Mouse (Mus musculus) forebrain, postnatal 0 days (tissue): Measurements from ENCODE around the gene Olfr1420. TPM values are rescaled to one million over a fixed set of nuclear protein-coding genes. Genes with fewer than 3 reads are reported as not detected.
A peak's percentile ranks its signal among the peaks of the same experiment; 100 is the strongest.
"Not testable (repeated sequence)": the region's sequence is repeated elsewhere in the genome, so short reads cannot be mapped to it uniquely, and the experiment has no call there.

ENCODE experiments used
- ATAC-seq: fragments of 200-750 bp; cut with Nextera tagmentation; 2 replicates; pipeline ENCODE4 v1.8.0; 2017; ENCODE audit warnings: mild to moderate bottlenecking, moderate library complexity
- DNase-seq: peaks from one replicate; pipeline ENCODE4 v3.0.0-alpha.2; 2015
- H3K27ac ChIP-seq: fragments of 300-500 bp; sonication (generic); 2 replicates; pipeline ENCODE4 v1.5.1; 2014; ENCODE audit warnings: low read depth, mild to moderate bottlenecking, antibody characterized with exemption, low read length, moderate library complexity, mixed read lengths
- H3K27me3 ChIP-seq: fragments of 300-500 bp; sonication (generic); 2 replicates; pipeline ENCODE4 v1.6.1; 2014; ENCODE audit warnings: mild to moderate bottlenecking, low read length, mixed read lengths; ENCODE audit not compliant: insufficient read depth
- H3K36me3 ChIP-seq: fragments of 300-500 bp; sonication (generic); 2 replicates; pipeline ENCODE4 v1.6.1; 2014; ENCODE audit warnings: mild to moderate bottlenecking, moderate library complexity; ENCODE audit not compliant: insufficient read depth
- H3K4me1 ChIP-seq: fragments of 300-500 bp; sonication (generic); 2 replicates; pipeline ENCODE4 v1.6.1; 2014; ENCODE audit warnings: antibody characterized with exemption; ENCODE audit not compliant: insufficient read depth
- H3K4me2 ChIP-seq: fragments of 300-500 bp; sonication (generic); 2 replicates; pipeline ENCODE4 v1.6.1; 2014; ENCODE audit warnings: low read depth, mild to moderate bottlenecking, moderate library complexity
- H3K4me3 ChIP-seq: fragments of 300-500 bp; sonication (generic); 2 replicates; pipeline ENCODE4 v1.5.1; 2014; ENCODE audit warnings: low read depth, low read length, mixed read lengths
- H3K9ac ChIP-seq: fragments of 300-500 bp; sonication (generic); 2 replicates; pipeline ENCODE4 v1.6.1; 2014; ENCODE audit warnings: mild to moderate bottlenecking
- H3K9me3 ChIP-seq: fragments of 300-500 bp; sonication (generic); 2 replicates; pipeline ENCODE4 v1.6.1; 2016; ENCODE audit warnings: low read length
- CTCF ChIP-seq: sonication (generic); IDR thresholded peaks from 2 replicates; pipeline ENCODE4 v1.5.1; 2016; ENCODE audit warnings: antibody characterized with exemption, control low read depth, low read depth
- WGBS: fragments of 180-500 bp; shearing (Covaris S2); extraction: QIAGEN DNeasy Blood & Tissue Kit; methylation state at CpG from one replicate; pipeline ENCODE4 v1.1.7; 2014; 5-methylcytosine and 5-hydroxymethylcytosine counted together
- polyA plus RNA-seq: library from polyadenylated mRNA; unstranded; fragments of >200 nt; fragmentation: Nextera tagmentation; extraction: Ambion mirVana; gene quantifications from 2 replicates; pipeline ENCODE4 v1.2.1, GENCODE M21; 2015
- total RNA-seq: library from RNA; depleted of rRNA; stranded (reverse); fragments of >200 nt; gene quantifications from 2 replicates; pipeline ENCODE4 v1.2.3, GENCODE M21; 2014

Olfr1420 gene
- total and polyA plus RNA-seq, 2 experiments from 2014 or later = not detected

DNA sequence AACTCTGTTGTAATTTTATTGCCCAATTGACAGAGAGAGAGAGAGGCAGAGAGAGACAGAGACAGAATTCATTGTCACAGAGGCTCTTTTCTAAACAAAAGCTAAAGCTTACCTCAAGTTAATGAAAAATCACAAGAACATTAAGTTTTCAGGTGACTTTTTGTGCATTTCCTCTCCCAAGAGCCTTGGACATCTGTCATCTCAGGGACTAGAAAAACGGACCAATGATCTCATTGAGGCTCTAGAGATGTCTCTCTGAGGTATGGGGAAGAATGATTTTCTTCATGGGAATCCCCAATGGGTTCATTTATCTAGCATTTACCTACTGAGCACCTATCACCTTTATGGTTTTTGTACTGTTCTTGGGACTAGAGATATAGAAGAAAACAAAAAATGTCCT is 11.4 kb upstream of the Olfr1420 start, which contains the start of gene Olfr1419:
Gene Olfr1419, minus strand, starts transcription at position 101 of the 400 bp plus-strand sequence.
- DNase-seq = no peak
- TF ChIP-seq CTCF = no peak
- no peak within 1 kb of the TSS for H3K4me2 ChIP-seq
- no peaks in the 10 kb centered on the region for H3K27me3 ChIP-seq
- no peaks in the 10 kb centered on the region for H3K36me3 ChIP-seq
- no peak for ATAC-seq
- no peaks in the 10 kb centered on the region for H3K9me3 ChIP-seq
- H3K9ac ChIP-seq = no peak within 1 kb of the TSS
- no peak within 1 kb of the TSS for H3K4me3 ChIP-seq
- no peaks in the 10 kb centered on the region for H3K4me1 ChIP-seq
- WGBS = 56% methylated on average over 1 of the region's 1 CpGs
- H3K27ac ChIP-seq = no peak within 1 kb of the TSS

DNA sequence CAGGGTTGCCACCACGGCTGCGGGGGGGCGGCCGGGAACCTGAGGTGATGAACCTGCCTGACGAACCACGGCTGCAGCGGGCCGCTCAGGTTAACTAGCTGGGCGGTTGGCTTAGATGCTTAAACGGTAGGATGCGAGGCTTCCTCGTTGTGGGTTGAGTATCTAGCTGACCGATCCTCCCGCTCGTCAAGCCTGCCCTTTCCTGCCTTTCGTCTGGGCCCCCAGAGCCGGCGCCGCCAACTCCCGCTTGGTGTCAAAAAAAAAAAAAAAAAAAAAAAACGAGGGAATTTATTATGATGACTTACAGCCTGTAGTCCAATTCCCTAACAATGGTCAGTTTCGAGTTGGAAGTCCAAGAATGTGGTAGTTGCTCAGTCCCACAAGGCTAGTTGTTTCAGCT is 8.0 kb upstream of the Olfr1420 start:
- not testable (repeated sequence) for DNase-seq, H3K36me3 ChIP-seq, H3K9me3 ChIP-seq, H3K4me3 ChIP-seq, H3K4me1 ChIP-seq, H3K9ac ChIP-seq, H3K27me3 ChIP-seq, H3K27ac ChIP-seq, ATAC-seq, H3K4me2 ChIP-seq
- WGBS = 69% methylated on average over 22 of the region's 22 CpGs

DNA sequence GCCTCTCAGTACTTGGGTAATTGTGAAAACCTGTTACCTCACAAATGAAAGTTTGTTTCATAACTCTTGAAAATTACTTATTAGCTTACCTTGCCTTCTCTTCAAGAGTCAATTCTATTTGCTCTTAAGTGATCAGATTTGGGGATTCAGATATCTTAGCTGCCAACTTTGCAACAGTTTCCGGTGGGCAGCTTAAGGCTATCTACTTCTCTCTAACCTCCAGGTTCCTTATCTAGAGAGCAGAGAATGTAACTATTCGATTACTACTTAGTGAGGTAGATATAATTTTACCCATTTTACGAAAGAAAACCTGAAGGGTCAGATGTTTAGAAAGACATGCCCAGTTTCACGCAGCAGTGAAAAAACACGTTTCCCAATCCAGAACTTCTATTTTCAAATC is 24.7 kb downstream of the Olfr1420 start:
- Histone ChIP-seq H3K9me3 (no peaks in the 10 kb centered on the region), H3K36me3 (peaks cover 4% of the 10 kb centered on the region; the same call in 1 of the 2 replicates), H3K4me1 (peaks cover 11% of the 10 kb centered on the region), H3K27me3 (no peaks in the 10 kb centered on the region), H3K4me2 (peak overlapping the region; percentile 83), H3K9ac (peak overlapping the region; percentile 74; the same call in 1 of the 2 replicates), H3K27ac (no peak overlapping the region), H3K4me3 (peak overlapping the region; percentile 97)
- WGBS = 93% methylated on average over 5 of the region's 5 CpGs
- no peak for TF ChIP-seq CTCF
- DNase-seq (no peak), ATAC-seq (no peak)

DNA sequence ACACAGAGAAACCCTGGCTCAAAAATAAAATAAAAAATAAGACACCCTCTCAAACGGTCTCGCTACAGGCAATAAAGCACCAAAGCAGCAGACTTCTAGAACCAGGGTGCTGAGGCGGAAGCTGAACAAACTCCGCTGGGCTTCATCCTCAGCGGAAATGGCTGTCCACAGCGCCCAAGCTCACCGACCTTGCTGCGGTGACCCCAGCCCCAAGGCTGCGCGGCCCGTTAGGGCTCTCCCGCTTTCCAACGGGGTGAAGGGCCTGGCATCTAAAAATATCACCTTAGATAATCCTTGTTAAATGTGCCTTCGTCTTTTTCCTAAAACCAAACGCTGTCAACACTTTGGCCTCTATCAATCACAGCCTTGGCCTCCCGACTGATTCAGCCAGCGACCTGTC is 25.2 kb downstream of the Olfr1420 start:
- H3K27me3 ChIP-seq = no peaks in the 10 kb centered on the region
- H3K4me1 ChIP-seq = peaks cover 16% of the 10 kb centered on the region
- H3K27ac ChIP-seq = peak overlapping the region; percentile 86
- peaks cover 4% of the 10 kb centered on the region; the same call in 1 of the 2 replicates for H3K36me3 ChIP-seq
- H3K4me3 ChIP-seq = peak overlapping the region; percentile 97
- 2% methylated on average over 17 of the region's 17 CpGs for WGBS
- H3K4me2 ChIP-seq = peak overlapping the region; percentile 83
- peak overlapping the region; percentile 74 for H3K9ac ChIP-seq
- peak; percentile 8 for ATAC-seq
- DNase-seq = no peak
- no peak for TF ChIP-seq CTCF
- no peaks in the 10 kb centered on the region for H3K9me3 ChIP-seq

DNA sequence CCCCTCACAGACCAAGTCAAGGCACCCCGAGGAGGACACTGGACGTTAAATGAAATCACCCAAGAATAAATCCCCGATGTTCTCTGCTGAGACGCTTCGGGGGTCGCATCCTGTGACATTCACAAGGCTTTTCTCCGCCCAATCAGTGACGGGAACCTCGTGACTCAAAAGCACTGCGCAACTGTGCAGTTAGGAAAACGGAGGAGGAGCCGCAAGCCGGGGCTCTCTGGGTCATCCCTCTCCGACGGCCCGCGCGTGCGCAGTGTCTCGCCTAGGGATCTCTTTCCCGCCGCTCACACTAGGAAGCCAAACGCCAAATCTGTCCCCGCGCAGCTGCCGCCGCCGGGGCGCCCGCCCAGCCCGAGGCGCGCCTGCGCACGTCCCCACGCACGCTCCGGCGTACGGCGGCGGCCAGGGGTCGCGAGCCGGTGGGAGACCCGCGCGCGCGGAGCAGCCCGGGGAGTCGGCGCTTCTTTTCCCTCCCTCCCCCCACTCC is 25.7 kb downstream of the Olfr1420 start, which contains the start of gene Patl1:
Gene Patl1, plus strand, starts transcription at position 363 of the 496 bp plus-strand sequence.
- H3K4me2 ChIP-seq = peak within 1 kb of the TSS; percentile 87
- TF ChIP-seq CTCF = no peak
- ATAC-seq (peak; percentile 98), DNase-seq (peak; percentile 99)
- H3K36me3 ChIP-seq = peaks cover 4% of the 10 kb centered on the region; the same call in 1 of the 2 replicates
- WGBS = 0% methylated on average over 41 of the region's 53 CpGs
- peak within 1 kb of the TSS; percentile 86 for H3K27ac ChIP-seq
- no peaks in the 10 kb centered on the region for H3K9me3 ChIP-seq
- peak within 1 kb of the TSS; percentile 74 for H3K9ac ChIP-seq
- H3K4me3 ChIP-seq = peak within 1 kb of the TSS; percentile 97
- H3K4me1 ChIP-seq = peaks cover 16% of the 10 kb centered on the region
- no peaks in the 10 kb centered on the region for H3K27me3 ChIP-seq

DNA sequence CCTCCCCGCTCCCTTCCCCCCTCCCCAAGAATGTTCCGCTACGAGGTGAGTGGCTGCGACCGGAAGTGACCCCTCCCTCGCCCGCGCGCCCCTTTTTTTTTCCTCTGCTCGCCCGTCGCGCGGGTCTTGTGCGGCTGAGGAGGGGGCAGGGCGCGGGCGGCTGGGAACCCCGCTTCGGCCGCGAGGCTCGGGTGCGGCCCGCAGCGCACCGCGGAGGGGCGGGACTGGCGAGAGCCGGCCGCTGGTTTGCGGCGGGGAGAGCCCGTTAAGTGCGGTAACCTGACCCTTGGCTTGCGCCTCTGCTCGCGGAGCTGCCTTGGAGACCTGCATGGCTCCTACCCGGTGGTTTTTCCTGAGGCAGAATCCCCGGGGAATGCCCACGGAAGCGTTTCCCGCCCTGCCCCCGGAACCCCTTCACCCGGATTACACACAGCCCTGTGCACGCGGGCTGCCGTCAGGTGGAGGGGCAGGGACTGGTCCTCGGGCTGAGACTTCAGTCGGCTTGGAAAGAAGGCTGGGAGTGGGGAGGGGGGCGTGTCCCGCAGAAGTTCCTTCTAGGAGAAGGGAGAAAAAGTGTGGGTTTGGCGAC is 26.3 kb downstream of the Olfr1420 start:
- Histone ChIP-seq H3K4me1 (peaks cover 16% of the 10 kb centered on the region), H3K27me3 (no peaks in the 10 kb centered on the region), H3K9ac (peak overlapping the region; percentile 74), H3K36me3 (peaks cover 4% of the 10 kb centered on the region; the same call in 1 of the 2 replicates), H3K4me3 (peak overlapping the region; percentile 97), H3K9me3 (no peaks in the 10 kb centered on the region), H3K4me2 (peak overlapping the region; percentile 87), H3K27ac (peak overlapping the region; percentile 86)
- peak; percentile 57 for ATAC-seq
- DNase-seq = no peak
- TF ChIP-seq CTCF = no peak
- 2% methylated on average over 44 of the region's 54 CpGs for WGBS

DNA sequence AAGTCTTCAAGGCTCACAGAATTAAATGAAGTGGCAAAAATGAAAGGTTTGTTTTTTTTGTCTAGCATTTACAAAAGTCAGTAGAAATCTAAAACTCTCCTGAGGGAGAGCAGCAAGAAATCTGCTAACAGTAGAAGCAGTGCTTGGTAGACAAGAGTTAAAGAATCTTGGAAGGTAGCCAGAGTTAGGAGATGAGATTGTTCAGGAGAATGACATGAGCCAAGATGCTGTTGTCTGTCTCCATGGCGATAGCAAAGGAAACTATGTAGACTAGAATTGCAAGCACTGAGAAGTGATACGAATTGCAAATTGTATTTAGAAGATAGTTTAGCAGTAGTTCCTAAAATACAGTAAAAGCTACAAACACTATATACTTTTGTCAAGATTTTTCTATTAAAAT is 29.4 kb downstream of the Olfr1420 start:
- Histone ChIP-seq H3K4me1 (peaks cover 16% of the 10 kb centered on the region), H3K27ac (no peak overlapping the region), H3K9me3 (no peaks in the 10 kb centered on the region), H3K9ac (no peak overlapping the region), H3K4me3 (no peak overlapping the region), H3K4me2 (no peak overlapping the region), H3K27me3 (no peaks in the 10 kb centered on the region), H3K36me3 (peaks cover 18% of the 10 kb centered on the region)
- peak; percentile 8; the same call in 1 of the 2 replicates for ATAC-seq
- 3% methylated on average over 2 of the region's 2 CpGs for WGBS
- DNase-seq = peak; percentile 68
- TF ChIP-seq CTCF = no peak
